Mouse (Mus musculus) gastrocnemius, postnatal 14 days (tissue): ENCODE measurements around the gene Stk38. TPM values are rescaled to one million over a fixed set of nuclear protein-coding genes. Genes with fewer than 3 reads are reported as not detected.
"Not testable (repeated sequence)": the region's sequence is repeated elsewhere in the genome, so short reads cannot be mapped to it uniquely, and the experiment has no call there.

Experiments
- DNase-seq: peaks from one replicate; pipeline ENCODE4 v3.0.0; 2021; ENCODE audit warnings: mixed read lengths
- intact Hi-C: fragments of 180-260 bp; cut with DNase I; formaldehyde crosslinking; loops from one replicate; pipeline ENCODE4 v1.15.1; 2025; ENCODE audit warnings: low total_unique reads
- total RNA-seq, 2 experiments: library from RNA; stranded (reverse); gene quantifications; 2 replicates each; pipeline ENCODE4 v1.2.3; 2021

Stk38 gene
- total RNA-seq, 2 experiments from 2014 or later = 25.3 to 29.0 TPM

DNA sequence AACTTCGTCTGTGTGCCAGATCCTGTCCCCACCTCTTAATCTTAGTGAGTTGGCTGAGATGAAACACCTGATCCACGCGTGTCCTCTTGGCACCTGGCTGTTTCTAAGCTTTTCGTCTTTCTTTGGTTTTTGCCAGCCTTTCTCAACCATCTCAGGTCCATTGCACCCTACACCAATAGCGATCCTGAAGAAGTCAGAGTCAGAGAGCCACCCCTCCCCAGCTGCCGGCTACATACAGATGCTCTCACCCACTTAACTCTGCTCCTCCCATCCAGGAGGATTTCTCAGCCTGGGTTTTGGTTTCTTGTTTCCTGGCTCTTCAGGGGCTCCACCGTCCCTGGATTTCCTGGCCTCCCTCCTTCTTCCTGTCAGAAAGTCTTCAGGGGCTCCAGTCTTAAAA, 11.6 kb upstream of the Stk38 start:
- no peak for DNase-seq
- intact Hi-C loops = no loop called here

DNA sequence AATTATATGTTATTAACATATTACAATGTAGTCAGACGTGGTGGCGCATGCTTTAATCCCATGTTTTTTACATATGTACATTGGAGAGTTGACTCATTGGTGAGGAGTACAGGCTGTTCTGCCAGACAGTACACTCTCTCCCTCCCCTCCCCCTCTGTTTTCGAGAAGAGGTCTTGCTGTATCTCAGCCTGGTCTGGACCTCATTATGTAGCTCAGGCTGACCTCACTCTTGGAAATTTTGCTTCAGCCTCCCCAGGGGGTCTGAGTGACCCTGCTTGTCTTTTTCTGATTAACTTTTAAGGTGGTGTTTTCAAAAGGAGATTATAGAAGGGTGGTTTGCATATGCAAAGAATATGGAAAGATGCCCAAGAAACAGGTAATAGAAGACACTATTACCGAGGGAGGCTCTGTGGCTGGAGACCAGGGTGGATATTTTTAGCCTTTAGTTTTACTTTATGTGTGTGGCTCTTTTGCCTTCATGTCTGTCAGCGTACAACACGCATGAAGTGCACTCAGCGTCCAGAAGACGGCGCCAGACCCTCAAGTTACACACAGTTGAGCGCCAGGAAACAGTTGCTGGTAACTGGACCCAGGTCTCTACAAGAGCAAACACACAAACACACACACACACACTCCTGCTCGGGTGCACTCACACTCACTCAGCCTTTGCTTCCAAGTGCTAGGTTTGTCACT, 10.6 kb upstream of the Stk38 start:
- DNase-seq = peak; percentile 59
- intact Hi-C loops = no loop called here

GRCm38 (mm10) chr17:29016705-29017104, 8.9 kb upstream of the Stk38 start:
- intact Hi-C loops = no loop called here

GRCm38 (mm10) chr17:29015638-29016037, 7.8 kb upstream of the Stk38 start:
- DNase-seq = no peak

More at GRCm38 (mm10) chr17:29016705-29017104, 8.9 kb upstream of the Stk38 start:
- DNase-seq = no peak

DNA sequence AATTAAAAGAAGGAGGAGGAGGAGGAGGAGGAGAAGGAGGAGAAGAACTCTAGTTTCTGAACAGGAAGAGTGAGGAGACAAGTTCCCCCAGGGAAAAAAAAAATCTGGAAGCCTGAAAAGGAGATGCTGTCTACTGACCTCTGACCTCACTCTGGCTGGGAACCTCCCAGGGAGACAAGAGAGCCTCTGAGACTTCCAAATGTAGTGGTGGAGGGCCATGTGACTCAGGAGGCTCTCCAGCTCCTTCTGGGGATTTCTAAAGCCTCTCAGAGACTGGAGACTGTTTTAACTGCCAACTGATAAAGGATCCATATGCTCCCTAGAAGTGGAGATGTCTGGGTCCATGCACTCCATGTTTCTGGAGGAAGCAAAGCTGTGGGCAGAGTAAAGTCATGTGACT, 6.4 kb upstream of the Stk38 start:
- intact Hi-C loops = no loop called here
- DNase-seq = no peak

More at GRCm38 (mm10) chr17:29015638-29016037, 7.8 kb upstream of the Stk38 start:
- intact Hi-C loops = no loop called here

- intact Hi-C loops = no loop called here
Observed at GRCm38 (mm10) chr17:29009181-29009580, 1.4 kb upstream of the Stk38 start.

GRCm38 (mm10) chr17:29008326-29008650, 493 bp upstream of the Stk38 start:
- no peak for DNase-seq
- intact Hi-C loops = no loop called here

More at GRCm38 (mm10) chr17:29009181-29009580, 1.4 kb upstream of the Stk38 start:
- no peak for DNase-seq

DNA sequence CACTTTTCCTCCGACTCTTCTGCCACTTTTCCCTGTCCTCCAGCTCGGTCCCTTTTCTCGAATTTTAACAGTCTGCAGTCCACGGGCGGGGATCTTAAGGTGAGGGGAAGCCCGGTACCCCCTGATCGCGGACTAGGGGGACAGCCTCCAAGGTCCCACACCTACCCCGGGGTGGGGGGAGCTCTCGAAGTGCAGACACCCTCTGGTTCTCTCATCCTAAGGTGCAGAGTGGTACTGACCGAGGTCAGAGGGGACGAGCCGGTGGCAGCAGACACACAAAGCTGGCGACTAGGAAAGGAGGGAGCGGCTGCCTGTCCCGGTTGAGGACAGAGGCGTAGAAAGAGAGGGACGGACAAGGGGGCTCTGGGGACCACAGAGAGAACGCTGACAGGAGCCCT, 553 bp downstream of the Stk38 start:
- DNase-seq = peak; percentile 24
- intact Hi-C loops = no loop called here

GRCm38 (mm10) chr17:29006812-29007211, 983 bp downstream of the Stk38 start:
- intact Hi-C loops = no loop called here
- no peak for DNase-seq

GRCm38 (mm10) chr17:29005002-29005401, 2.8 kb downstream of the Stk38 start:
- no peak for DNase-seq
- intact Hi-C loops = no loop called here

DNA sequence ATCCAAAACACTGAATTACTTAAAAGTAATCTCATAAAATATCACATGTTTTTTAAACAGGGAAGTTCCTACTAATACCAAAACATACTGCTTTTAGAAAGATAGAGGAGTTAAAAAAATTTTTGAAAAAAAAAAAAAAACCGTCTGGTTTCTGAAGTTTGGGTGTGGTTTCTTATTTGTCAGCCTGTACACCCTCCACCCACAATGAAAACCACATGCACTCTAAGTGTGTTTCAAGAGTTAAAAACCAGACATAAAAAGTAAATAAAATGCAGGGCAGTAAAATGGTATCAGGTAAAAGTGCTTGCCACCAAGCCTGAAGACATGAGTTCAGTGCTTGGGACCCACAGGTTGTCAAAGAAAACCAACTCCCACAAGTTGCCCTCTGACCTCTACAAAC, 4.1 kb downstream of the Stk38 start:
- intact Hi-C loops = no loop called here

DNA sequence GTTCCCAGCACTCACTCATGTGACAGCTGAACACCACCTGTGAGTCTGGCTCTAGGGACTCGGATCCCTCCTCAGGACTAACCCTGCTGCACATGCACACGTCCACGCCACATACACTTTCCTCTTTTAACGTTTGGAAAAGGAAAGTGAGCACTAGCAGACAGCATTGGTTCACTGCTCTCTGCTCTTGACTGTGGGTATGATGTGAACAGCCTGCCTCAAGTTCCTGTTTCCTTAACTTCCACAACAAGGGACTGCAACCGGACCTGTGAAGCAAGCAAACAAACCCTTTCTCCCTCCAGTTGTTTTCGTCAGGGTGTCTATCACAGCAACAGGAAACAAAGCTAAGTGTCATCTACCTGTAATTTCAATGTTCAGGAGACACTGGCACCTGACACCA, 7.3 kb downstream of the Stk38 start:
- intact Hi-C loops = no loop called here

More for the DNA sequence above, 4.1 kb downstream of the Stk38 start:
- no peak for DNase-seq

GRCm38 (mm10) chr17:28994615-28995014, 13.2 kb downstream of the Stk38 start:
- intact Hi-C loops = no loop called here
- DNase-seq = no peak

More for the DNA sequence above, 7.3 kb downstream of the Stk38 start:
- no peak for DNase-seq

GRCm38 (mm10) chr17:28993004-28993403, 14.8 kb downstream of the Stk38 start:
- intact Hi-C loops, DNase-seq: not testable (repeated sequence)

DNA sequence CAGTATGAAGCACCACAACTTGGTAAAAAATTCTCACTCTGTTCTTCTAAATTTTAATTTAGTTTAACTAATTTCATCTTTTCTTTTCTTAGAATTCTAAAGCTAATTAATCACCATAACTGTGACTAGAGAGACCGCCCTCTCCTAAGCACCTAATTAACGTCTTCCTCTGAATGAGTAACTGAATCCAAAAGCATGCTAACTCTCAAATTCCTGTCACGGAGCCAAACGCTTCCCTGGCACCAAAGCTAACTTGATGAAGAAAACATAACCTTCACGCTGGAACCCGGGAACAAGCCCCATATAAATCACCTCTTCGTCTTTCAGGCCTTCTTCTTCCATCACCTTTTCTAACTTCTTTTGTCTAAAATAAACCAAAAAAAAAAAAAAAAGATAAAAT, 15.7 kb downstream of the Stk38 start:
- intact Hi-C loops = no loop called here
- peak; percentile 19 for DNase-seq

GRCm38 (mm10) chr17:28991286-28991685, 16.5 kb downstream of the Stk38 start:
- no peak for DNase-seq

DNA sequence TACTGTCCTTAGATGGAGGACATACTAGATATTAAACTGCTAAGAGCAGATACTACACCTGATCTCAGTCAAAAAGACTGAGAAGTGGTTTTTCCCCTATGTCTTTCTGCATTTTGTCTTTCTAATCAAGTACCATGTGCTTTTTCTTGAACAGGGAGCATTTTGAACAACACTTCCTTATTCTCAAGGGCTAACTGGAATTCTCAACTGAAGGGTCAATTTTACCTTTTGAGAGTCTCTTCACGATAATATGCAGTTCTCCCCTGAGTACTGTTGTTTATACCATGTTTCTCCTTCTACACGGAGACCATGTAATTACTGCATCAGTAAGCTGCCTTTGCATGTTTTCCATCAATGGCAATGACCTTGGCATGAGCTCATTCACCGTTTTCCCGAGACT, 17.7 kb downstream of the Stk38 start:
- intact Hi-C loops = no loop called here

More at GRCm38 (mm10) chr17:28991286-28991685, 16.5 kb downstream of the Stk38 start:
- intact Hi-C loops = no loop called here

GRCm38 (mm10) chr17:28988996-28989395, 18.8 kb downstream of the Stk38 start:
- intact Hi-C loops = loop anchor here (5.0 kb wide), 1 partner anchor 33 kb away; no protein-coding TSS in a partner anchor

More for the DNA sequence above, 17.7 kb downstream of the Stk38 start:
- no peak for DNase-seq

GRCm38 (mm10) chr17:28988291-28988690, 19.5 kb downstream of the Stk38 start:
- DNase-seq = no peak
- intact Hi-C loops = loop anchor here (5.0 kb wide), 1 partner anchor 34 kb away; no protein-coding TSS in a partner anchor

More at GRCm38 (mm10) chr17:28988996-28989395, 18.8 kb downstream of the Stk38 start:
- no peak for DNase-seq

- intact Hi-C loops = loop anchor here (5.0 kb wide), 1 partner anchor 35 kb away; no protein-coding TSS in a partner anchor
- DNase-seq = peak; percentile 32
Observed at GRCm38 (mm10) chr17:28987713-28988112, 20.1 kb downstream of the Stk38 start.

DNA sequence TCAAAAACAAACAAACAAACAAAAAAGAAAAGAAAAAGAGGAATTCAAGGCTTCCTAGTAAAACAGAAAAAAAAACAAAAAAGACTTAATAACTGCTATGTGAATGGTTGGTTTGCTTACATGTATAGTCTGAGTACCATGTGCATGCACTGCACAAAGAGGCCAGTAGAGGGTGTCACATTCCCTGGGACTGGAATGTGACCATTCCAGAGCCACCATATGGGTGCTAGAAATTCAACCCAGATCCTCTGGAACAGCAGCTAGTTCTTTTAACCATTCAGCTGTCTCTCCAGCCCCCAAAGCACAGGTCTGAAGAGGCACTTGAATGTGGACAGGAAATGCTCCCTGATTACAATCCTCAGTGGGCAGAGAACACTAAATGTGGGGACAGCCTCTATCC, 21.0 kb downstream of the Stk38 start:
- intact Hi-C loops = loop anchor here (5.0 kb wide), 1 partner anchor 35 kb away; no protein-coding TSS in a partner anchor
- no peak for DNase-seq
